Mouse (Mus musculus): ENCODE data around the gene Nlrp6.
"Not testable (repeated sequence)": the region's sequence is repeated elsewhere in the genome, so short reads cannot be mapped to it uniquely, and the experiment has no call there.

The Nlrp6 gene

DNA sequence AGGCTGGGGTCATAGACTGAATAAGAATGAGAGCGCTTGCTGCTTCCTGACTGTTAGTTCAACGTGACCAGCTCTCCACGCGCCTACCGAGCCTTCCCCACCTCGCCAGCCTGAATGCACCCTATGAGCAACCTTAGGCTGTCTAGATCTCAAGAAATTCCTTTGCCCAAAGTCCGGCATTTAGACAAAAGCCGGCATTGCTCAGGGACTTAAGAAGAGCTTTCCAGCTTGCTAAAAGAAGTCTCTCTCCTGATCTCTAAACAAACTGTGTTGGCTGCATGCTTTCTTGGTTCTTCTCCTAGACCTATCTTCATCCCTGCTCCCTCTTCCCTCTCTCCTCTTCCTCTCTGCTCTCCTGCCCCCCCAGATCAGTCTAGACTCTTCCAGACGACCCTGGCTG is 54.2 kb downstream of the Nlrp6 start:
- no peak for DNase-seq (ENCODE audit: low spot score)

DNA sequence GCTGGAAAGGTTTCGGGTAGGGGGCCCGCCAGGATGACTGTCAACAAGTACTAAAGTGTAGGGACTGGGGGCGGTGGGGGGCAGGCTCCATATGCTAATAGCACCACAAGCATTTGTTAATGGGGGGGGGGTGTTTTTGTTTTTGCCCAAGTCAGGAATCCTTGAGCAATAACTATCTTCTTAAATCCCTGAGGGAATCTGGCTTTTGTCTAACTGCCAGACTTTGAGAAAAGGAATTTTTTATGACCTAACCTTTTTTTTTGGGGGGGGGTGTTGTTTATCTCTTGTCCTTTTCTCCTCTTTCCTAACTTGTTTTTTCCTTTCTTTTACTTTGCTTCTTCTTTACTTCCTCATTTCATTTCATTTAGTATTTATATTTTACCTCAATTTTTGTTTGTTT is 54.8 kb downstream of the Nlrp6 start:
- no peak for DNase-seq (ENCODE audit: low spot score)

DNA sequence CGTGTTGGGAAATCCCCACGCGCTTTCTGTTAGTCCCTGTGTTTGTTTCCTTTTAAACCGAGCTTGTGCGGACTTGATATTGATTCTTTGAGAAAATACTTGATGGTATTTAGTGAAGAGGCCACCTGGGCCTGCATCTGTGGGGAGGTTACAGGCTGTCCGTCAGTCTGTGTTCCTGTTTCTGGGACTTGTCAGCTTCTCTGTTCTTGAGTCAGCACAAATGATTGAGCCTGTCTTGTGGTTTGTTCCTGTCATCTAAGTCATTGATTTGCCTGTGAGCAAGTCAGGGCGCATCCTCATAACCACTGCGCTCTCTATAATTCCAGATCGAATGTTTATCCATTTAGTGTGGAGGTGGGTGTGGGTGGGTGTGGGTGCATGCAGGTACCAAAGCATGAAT is 56.0 kb downstream of the Nlrp6 start:
- DNase-seq (ENCODE audit: low spot score): not testable (repeated sequence)
